ENCODE assay signal across 8 mouse cellular contexts in genomic region chr17:34263811-34264371, GRCm38 (mm10). TPM values are rescaled to one million over a fixed set of nuclear protein-coding genes. Genes with fewer than 3 reads are reported as not detected.
A peak's percentile ranks its signal among the peaks of the same experiment; 100 is the strongest.
DNase-seq lines count a peak whose midpoint lies in the region; ATAC-seq and TF ChIP-seq lines count a peak whose summit lies in the region.

No protein-coding gene starts in this region.

- H3K27me3 ChIP-seq in forebrain, embryonic 11.5 days (ENCODE audit: control insufficient read depth, insufficient read depth, low read length) = peaks cover 13% of the 10 kb centered on the region
- peaks cover 4% of the 10 kb centered on the region; the same call in 1 of the 2 replicates for H3K27me3 ChIP-seq in thymus, adult 2 months (ENCODE audit: control insufficient read depth, insufficient read depth, low read length)

- 0 out of 2 replicates have a peak, but pooled peaks have one; percentile 40 for ATAC-seq in forebrain, embryonic 11.5 days (replicated peaks; ENCODE audit: low FRiP score)
- peak; percentile 45 for ATAC-seq in megakaryocyte progenitor cell, adult 5-6 weeks (replicated peaks; ENCODE audit: poor library complexity)

- intact Hi-C loops in heart, postnatal 25 days (cut with DNase I) = loop anchor here (5.0 kb wide), 1 partner anchor 43 kb away; the partner anchor contains the start of gene H2-Eb1

- H3K4me2 ChIP-seq in forebrain, embryonic 11.5 days (ENCODE audit: low read depth, low read length, severe bottlenecking) = peak overlapping the region; percentile 97

- no peaks in the 10 kb centered on the region for H3K36me3 ChIP-seq in forebrain, embryonic 11.5 days (ENCODE audit: control insufficient read depth, insufficient read depth, low read length)
- H3K36me3 ChIP-seq in thymus, adult 2 months (ENCODE audit: control insufficient read depth, insufficient read depth, low read length) = no peaks in the 10 kb centered on the region

- no peak for TF ChIP-seq CTCF in thymus, adult 2 months (IDR thresholded peaks at IDR 0.05; ENCODE audit: borderline replicate concordance, control insufficient read depth, extremely low read depth, insufficient read depth, low read length, poor library complexity)

- peaks cover 6% of the 10 kb centered on the region; the same call in 1 of the 2 replicates for H3K4me1 ChIP-seq in forebrain, embryonic 11.5 days (replicated peaks; ENCODE audit: control insufficient read depth, insufficient read depth, low read length)
- peaks cover 17% of the 10 kb centered on the region for H3K4me1 ChIP-seq in thymus, adult 2 months (replicated peaks; ENCODE audit: control insufficient read depth, insufficient read depth, low read length)

- no peaks in the 10 kb centered on the region for H3K9me3 ChIP-seq in forebrain, embryonic 11.5 days (ENCODE audit: control insufficient read depth, low read length)

- 0 out of 2 replicates have a peak overlapping the region, but pooled peaks have one; percentile 35 for H3K9ac ChIP-seq in forebrain, embryonic 11.5 days (ENCODE audit: low read length)

- peak; percentile 82 for DNase-seq in heart, adult 11 months
- DNase-seq in heart, postnatal 25 days (ENCODE audit: low spot score) = no peak
- peak; percentile 65 for DNase-seq in forebrain, embryonic 11.5 days (ENCODE audit: low spot score)
- peak; percentile 32 to 54 for DNase-seq in kidney, postnatal 25 days
- DNase-seq in thymus, adult 2 months = peak; percentile 59
- no peak for DNase-seq in cerebellum, adult 18-20 months
- DNase-seq in adrenal gland, postnatal 4 days (ENCODE audit: low spot score in 2 of 2) = no peak

- peak overlapping the region; percentile 47 for H3K4me3 ChIP-seq in forebrain, embryonic 11.5 days (ENCODE audit: low read depth, low read length)
- peak overlapping the region; percentile 58; the same call in 1 of the 2 replicates for H3K4me3 ChIP-seq in thymus, adult 2 months (ENCODE audit: control insufficient read depth, insufficient read depth, low read length)

- 1% methylated on average over 14 of the region's 14 CpGs for WGBS in forebrain, embryonic 11.5 days
- 15% methylated on average over 14 of the region's 14 CpGs for WGBS in thymus, adult 2 months

- H3K27ac ChIP-seq in forebrain, embryonic 11.5 days (ENCODE audit: low read depth, low read length) = no peak overlapping the region
- H3K27ac ChIP-seq in thymus, adult 2 months (ENCODE audit: control insufficient read depth, insufficient read depth, low read length) = peak overlapping the region; percentile 51; the same call in 1 of the 2 replicates

- TF ChIP-seq POLR2A in thymus, adult 2 months (IDR thresholded peaks at IDR 0.05; ENCODE audit: control insufficient read depth, extremely low read depth, insufficient read depth, low read length, poor library complexity) = no peak

RNA-seq across cellular contexts. Expression of gene H2-Ab1, which starts 6.4 kb away (rescaled TPM):
- total RNA-seq in heart, postnatal 25 days (2021) = 10 to 100 TPM in 1 of 2 experiments, 1 to 10 TPM in 1; 9.2 to 12.6 TPM
- polyA plus RNA-seq in forebrain, embryonic 11.5 days (2014; fragmentation: Nextera tagmentation; extraction: Ambion mirVana) = 3.0 and 3.6 TPM in 2 replicates
- 50.0 and 61.3 TPM in 2 replicates for total RNA-seq in megakaryocyte progenitor cell, adult 5-6 weeks (2015)
- total RNA-seq in megakaryocyte progenitor cell, adult 5-6 weeks (2017) = 45.2 and 81.5 TPM in 2 replicates
- 2,799 and 4,004 TPM in 2 replicates for polyA plus RNA-seq in thymus, adult 2 months (2012; rRNA removed)
- 10 to 100 TPM; 11.1 to 12.8 TPM for total RNA-seq in adrenal gland, postnatal 4 days (2021)

RNA-seq across cellular contexts. Expression of gene H2-Aa, which starts 23.7 kb away (rescaled TPM):
- total RNA-seq in heart, postnatal 25 days (2021) = 10 to 100 TPM; 13.9 to 14.3 TPM
- polyA plus RNA-seq in forebrain, embryonic 11.5 days (2014; fragmentation: Nextera tagmentation; extraction: Ambion mirVana) = not detected in 2 replicates
- total RNA-seq in megakaryocyte progenitor cell, adult 5-6 weeks (2015) = 30.1 and 37.9 TPM in 2 replicates
- 10.3 and 24.6 TPM in 2 replicates for total RNA-seq in megakaryocyte progenitor cell, adult 5-6 weeks (2017)
- 1,027 and 1,363 TPM in 2 replicates for polyA plus RNA-seq in thymus, adult 2 months (2012; rRNA removed)
- 10 to 100 TPM in 1 of 2 experiments, 1 to 10 TPM in 1; 9.1 to 15.9 TPM for total RNA-seq in adrenal gland, postnatal 4 days (2021)

RNA-seq across cellular contexts. Expression of gene H2-Ob, which starts 25.2 kb away (rescaled TPM):
- total RNA-seq in heart, postnatal 25 days (2021) = 1 to 10 TPM in 1 of 2 experiments, under 1 TPM in 1; 0.70 to 1.5 TPM
- polyA plus RNA-seq in forebrain, embryonic 11.5 days (2014; fragmentation: Nextera tagmentation; extraction: Ambion mirVana) = not detected in 2 replicates
- 6.6 and 13.1 TPM in 2 replicates for total RNA-seq in megakaryocyte progenitor cell, adult 5-6 weeks (2015)
- 3.7 and 8.6 TPM in 2 replicates for total RNA-seq in megakaryocyte progenitor cell, adult 5-6 weeks (2017)
- 30.1 and 37.5 TPM in 2 replicates for polyA plus RNA-seq in thymus, adult 2 months (2012; rRNA removed)
- total RNA-seq in adrenal gland, postnatal 4 days (2021) = under 1 TPM; 0.28 to 0.65 TPM

RNA-seq across cellular contexts. Expression of gene H2-Eb1, which starts 41.8 kb away (rescaled TPM):
- total RNA-seq in heart, postnatal 25 days (2021) = 10 to 100 TPM; 13.4 to 14.8 TPM
- 0.92 and 0.99 TPM in 2 replicates for polyA plus RNA-seq in forebrain, embryonic 11.5 days (2014; fragmentation: Nextera tagmentation; extraction: Ambion mirVana)
- 5.0 and 5.6 TPM in 2 replicates for total RNA-seq in megakaryocyte progenitor cell, adult 5-6 weeks (2015)
- total RNA-seq in megakaryocyte progenitor cell, adult 5-6 weeks (2017) = 11.2 and 17.2 TPM in 2 replicates
- 492 and 666 TPM in 2 replicates for polyA plus RNA-seq in thymus, adult 2 months (2012; rRNA removed)
- 10 to 100 TPM in 1 of 2 experiments, 1 to 10 TPM in 1; 5.7 to 12.3 TPM for total RNA-seq in adrenal gland, postnatal 4 days (2021)

Comparison
In these comparisons a context has a peak if more than half of its experiments do, and no peak if none do; other contexts are left out.
1. DNase-seq: peak in heart, adult 11 months (single experiment), forebrain, embryonic 11.5 days (single experiment), kidney, postnatal 25 days (2 of 2) and thymus, adult 2 months (single experiment); none in heart, postnatal 25 days (single experiment), cerebellum, adult 18-20 months (0 of 2) and adrenal gland, postnatal 4 days (0 of 2).